Mouse (Mus musculus): ENCODE data around the gene Gm10282.

DNA sequence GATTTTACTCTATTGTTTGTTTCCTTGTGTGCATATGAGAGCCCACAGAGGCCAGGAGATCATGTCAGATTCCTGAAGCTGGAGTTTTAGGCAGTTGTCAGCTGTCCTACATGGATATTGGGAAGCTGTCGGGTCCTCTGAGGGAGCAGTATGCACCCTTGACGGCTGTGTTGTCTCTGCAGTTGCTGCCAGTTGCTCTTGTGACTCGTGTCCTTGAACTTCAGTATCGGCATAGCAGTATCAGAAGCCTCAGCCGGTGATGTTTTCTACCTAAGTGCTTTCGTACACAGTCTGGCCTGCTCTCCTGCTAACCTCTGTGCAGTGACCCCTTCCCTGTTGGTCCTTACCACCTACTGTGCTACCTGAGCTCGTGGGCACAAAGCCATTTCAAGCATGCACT lies 41.6 kb downstream of the Gm10282 start:
- TF ChIP-seq CTCF (IDR thresholded peaks at IDR 0.05; ENCODE audit: extremely low read depth, insufficient read length, insufficient replicate concordance, low read depth, low read length): no peak
- TF ChIP-seq POLR2A (IDR thresholded peaks at IDR 0.05; ENCODE audit: low read depth, low read length): no peak
